Mouse (Mus musculus) adrenal gland, adult 2 months (tissue): ENCODE results near the gene Ankrd34a. TPM values are rescaled to one million over a fixed set of nuclear protein-coding genes. Genes with fewer than 3 reads are reported as not detected.
A peak's percentile ranks its signal among the peaks of the same experiment; 100 is the strongest.
"Not testable (repeated sequence)": the region's sequence is repeated elsewhere in the genome, so short reads cannot be mapped to it uniquely, and the experiment has no call there.

Experiments used
- DNase-seq: peaks from one replicate; pipeline ENCODE4 v3.0.0; 2021
- polyA plus RNA-seq: library from polyadenylated mRNA; depleted of rRNA; stranded (reverse); fragments of >200 nt; gene quantifications from 2 replicates; pipeline ENCODE4 v1.2.3, GENCODE M21; 2012
- total RNA-seq, 2 experiments: library from RNA; stranded (reverse); gene quantifications; 2 replicates each; pipeline ENCODE4 v1.2.3; 2021

Ankrd34a gene
- total and polyA plus RNA-seq, 3 experiments = 0.75 to 2.3 (median 1.8) TPM

DNA sequence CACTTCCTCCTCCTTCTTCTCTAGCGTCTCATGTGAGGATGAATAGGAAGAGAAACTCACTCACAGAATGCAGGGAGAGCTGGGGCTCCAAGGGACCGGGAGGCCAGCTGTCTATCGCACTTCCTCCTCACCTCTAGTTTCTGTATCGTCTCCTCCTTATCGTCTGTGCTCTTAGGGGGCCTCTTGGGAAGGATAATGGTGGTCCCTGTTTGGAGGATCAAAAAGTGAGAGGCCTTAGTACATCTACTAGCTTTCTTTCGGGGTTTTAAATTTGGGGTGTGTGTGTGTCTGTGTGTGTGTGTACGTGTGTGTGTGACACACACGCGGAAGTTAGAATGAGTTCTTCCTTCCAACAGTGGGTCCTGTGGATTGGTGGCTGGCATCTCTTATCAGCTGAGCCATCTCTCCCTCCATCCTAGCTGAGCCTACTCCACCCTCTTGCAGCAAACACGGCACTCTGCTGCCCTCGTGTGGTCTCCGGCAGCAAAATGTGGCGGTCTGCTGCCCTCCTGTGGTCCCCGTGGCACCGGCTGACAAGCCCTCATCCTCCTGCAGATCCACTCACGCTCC is 16.5 kb upstream of the Ankrd34a start:
- DNase-seq = peak; percentile 93

DNA sequence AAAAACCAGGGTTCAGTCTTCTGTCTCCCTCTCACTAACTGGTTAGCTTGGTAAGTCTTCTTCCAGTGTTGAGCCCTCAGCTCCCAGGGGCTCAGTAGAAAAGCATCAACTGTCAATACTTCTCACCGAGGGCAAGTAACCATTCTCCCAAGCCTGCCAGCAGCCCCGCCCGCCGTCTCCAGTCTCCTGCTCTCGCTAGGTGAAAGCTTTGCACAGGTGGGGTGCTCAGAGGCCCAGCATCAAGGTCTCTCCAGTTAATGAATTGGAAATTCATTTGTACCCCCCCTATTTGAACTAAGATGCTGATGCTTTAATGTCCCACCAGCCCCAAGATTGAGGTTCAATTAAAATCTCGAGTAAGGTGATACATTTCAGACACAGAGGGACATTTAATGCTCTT is 15.3 kb upstream of the Ankrd34a start:
- DNase-seq = no peak

DNA sequence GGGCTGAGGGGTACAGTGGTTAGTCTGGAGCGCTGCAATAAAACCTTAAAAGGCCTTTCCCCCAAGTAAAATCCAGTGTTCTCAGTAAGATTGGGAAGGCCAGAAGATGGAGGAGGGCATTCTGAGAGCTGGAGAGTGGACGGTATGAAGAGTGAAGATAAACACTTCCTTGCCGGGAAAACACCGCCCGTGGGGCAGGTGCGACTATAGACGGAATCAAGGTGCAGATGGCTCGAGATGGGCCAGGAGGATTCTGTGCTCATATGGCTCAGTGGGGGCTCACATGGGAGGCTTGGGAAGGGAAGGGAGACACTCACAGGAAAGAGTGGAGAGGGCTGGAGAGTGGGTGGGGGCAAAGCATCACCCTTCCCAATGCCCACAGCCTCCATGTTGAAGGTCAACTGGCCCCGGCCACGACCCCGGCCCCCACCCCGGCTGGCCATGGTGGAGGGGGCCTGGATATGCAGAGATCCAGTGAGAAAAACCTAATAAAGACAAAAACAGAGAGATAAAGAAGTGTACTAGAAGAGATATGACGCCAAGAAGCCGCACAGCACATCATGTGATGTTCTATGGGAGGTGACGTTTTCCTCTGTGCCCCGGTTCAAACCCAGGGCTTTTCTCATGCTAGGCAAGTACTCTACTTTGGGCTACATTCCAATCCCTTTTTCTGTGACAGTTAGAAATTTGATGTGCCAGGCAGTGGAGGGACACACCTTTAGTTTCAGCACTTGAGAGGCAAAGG is 14.5 kb upstream of the Ankrd34a start:
- no peak for DNase-seq

DNA sequence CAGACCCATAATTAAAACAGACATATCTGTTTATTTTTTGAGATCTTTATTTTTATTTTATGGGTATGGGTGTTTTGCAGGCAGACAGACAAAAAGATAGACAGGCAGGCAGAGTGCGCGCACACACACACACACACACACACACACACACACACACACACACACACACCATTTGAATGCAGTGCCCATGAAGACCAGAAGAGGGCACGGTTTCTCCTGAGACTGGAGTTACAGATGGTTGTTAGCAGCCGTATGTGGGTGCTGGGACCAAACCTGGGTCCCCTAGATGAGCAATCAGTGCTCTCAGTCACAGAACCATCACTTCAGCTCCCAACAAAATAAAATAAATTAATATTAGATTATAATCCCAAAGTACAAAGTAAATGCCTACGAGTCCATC is 13.1 kb upstream of the Ankrd34a start:
- DNase-seq = no peak

DNA sequence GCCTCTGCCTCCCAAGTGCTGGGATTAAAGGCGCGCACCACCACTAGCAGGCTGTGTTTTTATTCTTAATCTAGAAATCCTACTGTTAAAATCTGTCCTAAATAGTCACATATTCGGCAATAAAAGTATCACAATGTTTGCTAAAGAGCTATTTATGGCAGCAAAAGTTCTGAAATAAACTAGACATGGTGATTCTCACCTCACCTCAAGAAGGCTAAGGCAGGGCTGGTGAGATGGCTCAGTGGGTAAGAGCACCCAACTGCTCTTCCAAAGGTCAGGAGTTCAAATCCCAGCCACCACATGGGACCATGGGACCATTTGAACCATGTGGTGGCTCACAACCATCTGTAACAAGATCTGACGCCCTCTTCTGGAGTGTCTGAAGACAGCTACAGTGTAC is 5.8 kb upstream of the Ankrd34a start:
- DNase-seq = no peak

DNA sequence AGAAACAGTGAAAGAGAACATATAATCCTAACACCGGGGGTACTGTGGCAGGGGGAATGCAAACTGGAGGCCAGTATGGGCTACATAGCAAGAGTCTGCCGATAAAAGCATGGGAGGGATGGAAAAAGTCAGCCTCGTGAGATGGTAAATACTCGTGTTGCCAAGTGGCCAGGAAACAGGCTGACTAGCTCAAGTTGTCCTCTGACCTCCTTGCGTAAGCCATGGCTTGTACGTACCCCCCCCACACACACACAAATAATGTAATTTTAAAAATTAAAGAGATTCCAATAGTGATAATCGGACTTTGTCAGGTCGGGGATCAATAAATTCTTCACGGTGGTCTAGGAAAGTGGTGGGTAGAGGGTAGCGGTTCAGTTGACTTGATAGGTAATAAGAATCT is 3.1 kb upstream of the Ankrd34a start:
- no peak for DNase-seq

DNA sequence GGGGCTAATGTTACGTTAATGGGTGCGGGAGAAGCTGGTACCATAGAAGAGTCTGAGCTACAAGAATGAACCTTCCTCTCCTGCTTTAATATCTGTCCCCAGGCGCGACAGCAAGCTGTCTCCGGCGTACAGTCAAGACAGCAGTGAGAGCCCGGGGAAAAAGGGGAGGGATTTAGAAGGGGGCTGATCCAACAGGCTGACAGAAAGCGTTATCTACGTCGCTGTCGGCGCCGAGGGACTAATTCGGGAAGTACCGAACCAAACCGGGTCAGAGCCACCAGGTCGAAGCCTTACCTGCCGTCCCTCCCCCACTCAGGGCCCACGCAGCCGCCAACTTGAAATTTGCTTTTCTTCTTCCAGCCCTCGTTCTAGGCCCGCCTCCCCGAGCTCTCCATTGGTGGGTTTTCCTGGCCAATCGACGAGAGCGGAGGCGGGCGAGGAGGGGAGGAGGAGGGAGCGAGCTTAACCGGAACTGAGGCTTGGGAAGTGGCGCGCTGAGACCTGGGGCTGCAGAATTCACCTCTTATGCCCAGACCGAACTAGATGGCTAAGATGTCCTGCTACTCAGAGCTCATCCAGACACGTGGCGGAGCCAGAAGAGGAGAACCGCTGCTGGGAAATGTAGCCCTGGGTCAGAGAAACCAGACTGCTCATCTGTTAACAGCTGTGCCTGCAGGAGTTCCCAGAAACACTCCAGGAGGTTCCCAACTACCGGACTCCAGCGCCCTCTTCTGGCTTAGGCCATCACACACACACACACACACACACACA is 2.5 kb upstream of the Ankrd34a start, which contains the start of gene Polr3gl:
TSS of gene Polr3gl (minus strand) at position 392 of the 771 bp plus-strand sequence.
- DNase-seq = peak; percentile 97

DNA sequence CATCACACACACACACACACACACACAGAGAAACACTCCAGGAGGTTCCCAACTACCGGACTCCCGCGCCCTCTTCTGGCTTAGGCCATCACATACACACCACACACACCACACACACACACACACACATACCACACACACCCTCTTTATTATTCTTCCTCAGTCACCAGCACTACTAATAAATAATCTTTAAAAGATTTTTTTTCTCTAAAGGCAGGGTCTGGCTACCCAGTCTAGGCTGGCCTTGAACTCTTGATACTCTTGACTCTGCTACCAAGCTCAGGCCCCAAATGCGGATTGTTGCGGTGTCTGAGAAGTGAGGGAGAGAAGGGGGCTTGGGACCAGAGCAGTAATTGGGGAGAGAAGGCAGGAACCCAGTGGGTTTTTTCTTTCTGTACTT is 1.6 kb upstream of the Ankrd34a start:
- no peak for DNase-seq

DNA sequence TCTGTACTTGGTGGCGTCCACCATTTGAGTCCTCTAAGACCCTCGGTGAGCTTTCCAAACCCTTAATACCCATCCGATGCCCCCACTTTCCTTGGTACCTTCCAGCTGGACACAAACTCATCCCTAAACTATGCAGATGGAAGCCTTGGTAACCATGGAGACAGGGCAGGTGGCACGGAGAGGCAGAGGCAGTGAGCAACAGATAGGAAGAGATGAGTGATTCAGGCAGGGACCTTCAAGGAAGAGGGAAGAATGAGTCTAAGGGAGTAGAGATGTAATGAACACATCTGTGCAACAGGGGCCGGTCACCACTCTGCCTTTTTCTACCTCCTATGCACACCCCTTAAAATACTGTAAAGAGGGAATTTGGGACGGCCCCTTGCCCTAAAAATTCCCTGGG is 775 bp upstream of the Ankrd34a start:
- no peak for DNase-seq

DNA sequence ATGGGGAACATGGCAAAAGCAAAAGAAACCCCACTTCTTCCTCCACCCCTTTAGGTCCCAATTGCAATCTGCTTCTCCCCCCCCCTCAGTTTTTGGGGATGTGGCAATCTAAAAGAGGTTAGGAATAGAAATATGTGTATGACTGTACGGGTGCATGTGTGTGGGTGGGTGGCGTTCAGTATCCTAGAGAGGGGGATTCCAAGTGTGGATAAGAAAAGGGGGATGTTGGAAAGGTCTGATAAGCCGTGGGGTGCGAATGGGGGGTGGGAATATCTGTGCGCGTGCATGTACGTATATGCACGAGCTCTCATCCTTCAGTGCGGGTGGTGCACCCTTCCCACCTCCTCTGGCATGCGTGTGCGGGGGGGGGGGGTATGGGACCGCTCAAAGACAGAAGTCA is 419 bp downstream of the Ankrd34a start:
- DNase-seq = no peak

DNA sequence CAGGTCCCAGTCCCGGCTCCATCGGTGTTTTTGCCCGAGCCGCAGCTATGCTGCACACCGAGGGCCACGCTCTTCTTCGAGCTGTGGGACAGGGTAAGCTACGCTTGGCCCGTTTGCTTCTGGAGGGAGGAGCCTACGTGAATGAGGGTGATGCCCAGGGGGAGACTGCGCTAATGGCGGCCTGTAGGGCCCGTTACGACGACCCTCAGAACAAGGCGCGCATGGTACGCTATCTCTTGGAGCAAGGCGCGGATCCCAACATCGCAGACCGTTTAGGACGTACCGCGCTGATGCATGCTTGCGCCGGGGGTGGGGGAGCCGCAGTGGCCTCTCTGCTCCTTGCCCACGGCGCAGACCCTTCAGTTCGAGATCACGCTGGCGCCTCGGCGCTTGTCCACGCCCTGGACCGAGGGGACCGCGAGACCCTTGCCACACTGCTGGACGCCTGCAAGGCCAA is 1.0 kb downstream of the Ankrd34a start:
- DNase-seq = peak; percentile 62

DNA sequence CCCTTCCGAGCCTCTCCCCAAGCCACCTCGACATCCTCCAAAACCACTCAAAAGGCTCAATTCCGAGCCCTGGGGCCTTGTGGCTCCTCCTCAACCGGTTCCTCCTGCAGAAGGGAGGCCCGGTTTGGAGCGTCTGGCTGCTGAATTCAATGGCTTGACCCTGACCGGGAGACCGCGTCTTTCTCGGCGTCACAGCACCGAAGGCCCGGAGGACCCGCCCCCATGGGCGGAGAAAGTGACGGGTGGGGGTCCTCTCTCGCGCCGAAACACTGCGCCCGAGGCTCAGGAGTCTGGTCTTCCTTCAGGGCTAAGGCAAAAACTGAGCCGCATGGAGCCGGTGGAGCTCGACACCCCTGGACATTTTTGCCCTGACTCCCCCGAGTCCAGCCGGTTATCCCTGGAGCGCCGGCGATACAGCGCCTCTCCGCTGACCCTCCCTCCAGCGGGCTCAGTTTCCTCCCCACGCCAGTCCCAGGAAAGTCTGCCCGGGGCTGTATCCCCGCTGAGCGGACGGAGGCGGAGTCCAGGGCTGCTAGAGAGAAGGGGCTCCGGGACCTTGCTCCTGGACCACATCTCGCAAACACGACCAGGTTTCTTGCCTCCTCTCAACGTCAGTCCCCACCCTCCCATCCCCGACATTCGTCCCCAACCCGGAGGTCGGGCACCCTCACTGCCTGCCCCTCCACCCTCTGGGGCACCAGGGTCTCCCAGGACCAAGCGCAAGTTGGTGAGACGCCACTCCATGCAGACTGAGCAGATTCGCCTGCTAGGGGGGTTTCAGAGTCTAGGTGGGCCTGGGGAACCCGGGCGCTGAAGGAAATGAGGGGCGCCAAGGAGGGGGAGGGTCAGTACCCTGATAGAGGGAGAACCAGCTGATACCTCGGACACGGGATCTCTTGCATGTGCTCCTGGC is 2.0 kb downstream of the Ankrd34a start:
- DNase-seq = peak; percentile 89

DNA sequence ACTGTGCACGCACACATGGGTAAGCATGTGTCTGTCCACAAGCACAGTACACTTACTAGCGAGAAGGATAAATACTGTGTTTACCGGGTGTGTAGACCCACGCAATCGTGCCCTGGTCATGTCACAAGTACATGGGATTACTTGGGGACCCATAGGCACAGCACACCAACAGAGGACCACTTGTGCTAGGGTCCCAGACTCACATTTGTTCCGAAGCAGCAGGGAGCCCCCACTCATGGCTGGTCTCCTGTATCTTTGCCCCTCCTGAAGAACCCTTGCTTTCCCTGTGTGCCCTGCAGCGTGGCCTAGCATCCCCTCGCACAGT is 2.6 kb downstream of the Ankrd34a start:
- DNase-seq = no peak

DNA sequence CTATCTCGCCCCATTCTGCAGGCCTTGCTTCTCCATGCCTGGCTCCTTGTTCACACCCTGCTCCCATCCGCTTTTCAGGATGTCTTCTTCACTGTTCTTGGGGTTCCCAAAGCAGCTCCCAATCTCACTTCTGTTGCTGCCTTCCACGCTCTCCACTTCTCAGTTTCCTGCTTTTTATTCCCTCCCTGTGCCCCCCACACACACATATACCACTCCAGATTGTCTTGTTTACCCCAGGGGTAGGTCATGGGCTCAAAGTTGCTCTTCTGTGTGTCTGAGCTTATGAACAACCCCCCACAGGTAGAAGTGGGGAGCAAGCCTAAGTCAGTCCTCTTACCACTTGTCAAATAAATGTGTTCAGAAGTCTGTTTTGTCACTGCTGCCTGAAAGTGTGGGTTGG is 3.0 kb downstream of the Ankrd34a start:
- no peak for DNase-seq

DNA sequence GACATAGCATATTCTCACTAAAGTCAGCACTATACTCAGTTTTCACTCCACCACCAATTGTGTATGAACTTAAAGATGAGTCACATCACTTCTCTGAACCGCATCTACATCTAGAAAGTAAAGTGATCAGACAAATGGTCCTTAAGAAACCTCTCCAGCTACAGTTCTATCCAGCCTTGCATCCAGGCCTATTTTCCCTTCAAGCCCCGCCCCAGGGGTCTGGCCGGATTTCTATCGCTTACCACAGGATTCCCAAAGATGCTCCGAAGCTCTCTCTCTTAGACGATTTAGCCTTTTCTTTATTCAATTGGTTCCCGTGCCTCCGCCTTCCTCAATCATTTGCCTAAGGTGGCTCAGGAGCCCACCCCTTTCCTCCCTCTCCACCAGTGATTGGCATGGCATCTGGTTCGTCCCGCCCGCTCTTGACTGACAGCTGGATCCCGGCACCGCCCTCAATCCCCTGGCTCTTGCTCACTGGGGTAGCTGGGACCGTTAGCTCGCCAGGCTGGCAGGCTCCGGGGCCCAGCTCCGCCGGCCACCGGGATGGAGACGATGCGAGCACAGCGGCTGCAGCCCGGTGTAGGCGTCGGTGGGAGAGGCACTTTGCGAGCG is 4.3 kb downstream of the Ankrd34a start, which contains the start of gene Lix1l:
TSS of gene Lix1l (plus strand) at position 511 of the 612 bp plus-strand sequence.
- peak; percentile 98 for DNase-seq

DNA sequence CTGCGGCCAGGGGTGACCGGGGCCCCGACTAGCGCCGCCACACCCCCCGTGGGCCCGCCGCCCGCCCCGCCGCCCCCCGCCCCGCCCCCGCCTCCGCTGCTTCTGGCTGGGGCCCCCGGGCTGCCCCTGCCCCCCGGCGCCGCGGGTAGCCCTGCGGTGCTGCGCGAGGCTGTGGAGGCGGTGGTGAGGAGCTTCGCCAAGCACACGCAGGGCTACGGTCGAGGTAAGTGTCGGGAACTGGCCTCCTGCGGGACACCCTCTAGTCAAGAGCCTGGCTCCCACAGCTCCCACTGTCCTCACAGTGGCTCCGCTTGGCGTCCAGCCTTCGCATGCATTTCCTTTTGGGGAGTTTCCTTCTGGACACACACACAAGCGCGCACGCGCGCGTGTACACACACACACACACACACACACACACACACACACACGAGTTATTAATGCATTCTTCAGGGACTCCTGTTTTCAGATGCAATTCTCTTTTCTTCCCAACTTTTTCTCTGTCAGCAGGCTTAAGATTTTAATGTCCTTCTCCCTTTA is 4.9 kb downstream of the Ankrd34a start:
- peak; percentile 88 for DNase-seq

DNA sequence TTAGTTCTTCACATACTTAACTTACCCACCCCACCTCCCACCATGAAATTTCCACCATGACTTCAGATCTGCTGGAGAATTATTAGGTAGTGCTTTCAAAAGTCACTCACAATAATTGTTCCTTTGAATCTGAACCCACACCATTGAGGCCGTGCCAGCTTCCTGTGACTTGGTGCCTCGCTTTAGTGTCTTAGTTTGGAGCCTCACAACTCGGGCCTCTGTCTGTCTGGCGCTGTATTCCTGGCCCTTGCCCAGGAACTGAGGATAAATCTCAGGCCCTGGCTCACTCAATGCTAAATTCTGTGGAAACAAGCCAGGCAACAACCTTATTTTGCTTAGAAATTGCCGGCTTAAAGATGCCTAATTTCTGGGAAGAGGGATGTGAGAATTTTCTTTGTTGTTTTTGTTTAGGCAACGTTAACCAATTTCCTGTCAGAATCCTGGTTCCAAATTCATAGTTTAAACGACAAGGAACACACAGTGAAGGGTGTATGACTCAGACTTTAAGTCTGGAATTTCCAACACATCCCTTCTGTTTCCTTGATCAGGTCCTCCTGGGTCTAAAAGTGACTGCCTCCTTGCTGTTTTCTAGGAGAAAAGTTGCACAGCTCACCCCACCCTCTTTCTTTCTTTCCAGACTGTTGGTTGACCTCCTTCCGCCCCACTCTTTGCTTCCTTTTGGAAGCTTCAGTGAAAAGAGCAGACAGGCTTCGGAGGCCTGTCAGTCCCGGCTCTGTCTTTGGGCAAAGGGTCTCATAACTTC is 5.7 kb downstream of the Ankrd34a start:
- DNase-seq = peak; percentile 74

DNA sequence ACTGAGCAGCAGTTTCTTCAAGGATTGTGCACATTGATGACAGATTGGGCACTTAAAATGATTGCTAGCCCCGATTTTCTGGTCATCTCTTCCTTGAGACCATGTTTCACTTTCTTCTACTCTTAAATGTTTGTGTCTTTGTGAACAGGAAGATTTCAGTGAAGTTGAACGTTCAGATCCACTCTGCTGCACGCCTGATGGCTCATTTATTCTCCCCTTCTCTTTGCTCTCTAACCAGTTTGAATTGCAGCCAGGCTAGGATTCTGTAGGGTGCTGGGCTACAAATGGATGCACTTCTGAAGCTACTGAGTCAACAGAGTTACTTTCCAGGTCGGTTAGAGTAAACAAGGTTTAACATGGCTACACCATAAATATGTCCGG is 6.3 kb downstream of the Ankrd34a start:
- no peak for DNase-seq

DNA sequence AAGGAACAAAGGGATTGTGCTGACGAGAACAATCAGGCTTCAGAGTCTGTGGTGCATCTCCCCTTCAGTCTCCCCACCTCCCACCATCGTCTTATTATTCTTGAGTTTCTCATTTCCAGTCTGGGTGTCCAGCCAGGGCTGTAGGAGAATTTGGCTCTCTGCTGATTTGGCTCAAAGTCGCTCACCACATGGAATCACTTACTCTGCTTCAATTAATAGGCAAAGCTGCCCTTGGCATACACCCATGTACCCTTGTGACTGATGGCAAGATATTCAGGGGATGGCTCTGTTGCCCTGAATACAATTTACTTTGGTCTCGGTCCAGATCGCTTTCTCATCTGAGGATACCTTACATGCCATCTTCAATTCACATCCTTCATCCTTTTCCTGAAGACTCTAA is 6.9 kb downstream of the Ankrd34a start:
- peak; percentile 48 for DNase-seq

DNA sequence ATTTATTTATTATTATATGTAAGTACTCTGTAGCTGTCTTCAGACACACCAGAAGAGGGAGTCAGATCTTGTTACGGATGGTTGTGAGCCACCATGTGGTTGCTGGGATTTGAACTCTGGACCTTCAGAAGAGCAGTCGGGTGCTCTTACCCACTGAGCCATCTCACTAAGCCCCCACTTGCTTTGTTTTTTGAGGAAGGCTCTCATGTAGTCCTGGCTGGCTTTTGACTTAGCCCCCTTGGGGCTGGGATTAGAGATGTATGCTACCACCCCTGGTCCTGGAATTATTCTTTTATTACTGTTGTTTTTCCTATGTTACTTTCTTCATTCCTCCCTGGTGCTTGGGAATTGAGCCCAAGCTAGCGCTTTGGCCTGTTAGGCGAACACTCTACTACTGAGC is 9.6 kb downstream of the Ankrd34a start:
- not testable (repeated sequence) for DNase-seq

DNA sequence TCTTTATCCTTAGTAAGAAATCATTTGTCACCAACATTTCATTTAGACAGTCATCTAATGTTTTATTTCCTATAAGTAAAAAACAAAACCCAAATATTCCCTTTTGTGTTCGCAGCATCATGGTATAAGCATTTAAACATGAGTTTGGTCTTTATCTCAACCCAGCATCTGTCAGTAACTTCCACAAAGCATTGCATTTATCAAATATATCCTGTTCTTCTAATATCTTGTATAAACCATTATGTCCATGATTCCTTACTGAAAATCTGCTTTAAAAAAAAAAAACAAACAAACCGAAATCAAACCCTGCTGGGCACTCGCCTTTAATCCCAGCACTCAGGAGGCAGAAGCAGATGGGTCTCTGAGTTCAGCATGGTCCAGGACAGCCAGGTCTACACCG is 10.2 kb downstream of the Ankrd34a start:
- no peak for DNase-seq
